Mouse (Mus musculus) embryo, embryonic 10 days (tissue): Measurements from ENCODE around the gene Tex2.
"Not testable (repeated sequence)": the region's sequence is repeated elsewhere in the genome, so short reads cannot be mapped to it uniquely, and the experiment has no call there.

ENCODE experiments used
- DNase-seq: peaks from one replicate; pipeline ENCODE4 v3.0.0-alpha.2; 2015; ENCODE audit warnings: low spot score

The Tex2 gene

GRCm38 (mm10) chr11:106579146-106579545 is 34.1 kb downstream of the Tex2 start:
- DNase-seq = no peak

GRCm38 (mm10) chr11:106577624-106578355 is 35.4 kb downstream of the Tex2 start:
- DNase-seq = not testable (repeated sequence)

- DNase-seq = no peak
Measured at GRCm38 (mm10) chr11:106574456-106574855, 38.8 kb downstream of the Tex2 start.

GRCm38 (mm10) chr11:106573476-106574240 is 39.6 kb downstream of the Tex2 start:
- no peak for DNase-seq

GRCm38 (mm10) chr11:106572958-106573357 is 40.3 kb downstream of the Tex2 start:
- no peak for DNase-seq

- DNase-seq = no peak
Measured at GRCm38 (mm10) chr11:106572020-106572782, 41.0 kb downstream of the Tex2 start.

- no peak for DNase-seq
Measured at GRCm38 (mm10) chr11:106571026-106571983, 41.9 kb downstream of the Tex2 start.

- no peak for DNase-seq
Measured at GRCm38 (mm10) chr11:106568329-106568960, 44.8 kb downstream of the Tex2 start.

GRCm38 (mm10) chr11:106566040-106566785 is 47.0 kb downstream of the Tex2 start:
- DNase-seq = no peak

- no peak for DNase-seq
Measured at GRCm38 (mm10) chr11:106564261-106564660, 49.0 kb downstream of the Tex2 start.

GRCm38 (mm10) chr11:106562707-106563106 is 50.5 kb downstream of the Tex2 start:
- DNase-seq = no peak

- no peak for DNase-seq
Measured at GRCm38 (mm10) chr11:106559773-106560172, 53.5 kb downstream of the Tex2 start.

GRCm38 (mm10) chr11:106558008-106558407 is 55.2 kb downstream of the Tex2 start:
- DNase-seq = no peak

GRCm38 (mm10) chr11:106557398-106557797 is 55.8 kb downstream of the Tex2 start:
- DNase-seq = no peak

- no peak for DNase-seq
Measured at GRCm38 (mm10) chr11:106556689-106557088, 56.5 kb downstream of the Tex2 start.

GRCm38 (mm10) chr11:106555805-106556615 is 57.2 kb downstream of the Tex2 start:
- peak; percentile 45 for DNase-seq

- no peak for DNase-seq
Measured at GRCm38 (mm10) chr11:106550398-106550797, 62.8 kb downstream of the Tex2 start.

- DNase-seq = no peak
Measured at GRCm38 (mm10) chr11:106546081-106546480, 67.1 kb downstream of the Tex2 start.

GRCm38 (mm10) chr11:106544916-106545315 is 68.3 kb downstream of the Tex2 start:
- DNase-seq = no peak
